Mouse (Mus musculus) CH12F3 (cell line): ENCODE measurements around the gene Baz1a.
"Not testable (repeated sequence)": the region's sequence is repeated elsewhere in the genome, so short reads cannot be mapped to it uniquely, and the experiment has no call there.

Experiments
- in situ Hi-C: fragments of 300-500 bp; cut with MboI; formaldehyde crosslinking; loops from 2 replicates; pipeline ENCODE4 v1.14.3; 2020; ENCODE audit warnings: low sequenced_read_pairs

Baz1a gene

GRCm38 (mm10) chr12:55007361-55008008, 6.7 kb downstream of the Baz1a start:
- in situ Hi-C loops: no loop called here

GRCm38 (mm10) chr12:55006071-55006470, 8.1 kb downstream of the Baz1a start:
- in situ Hi-C loops: no loop called here

GRCm38 (mm10) chr12:55004396-55004795, 9.8 kb downstream of the Baz1a start:
- in situ Hi-C loops: no loop called here

GRCm38 (mm10) chr12:55003843-55004242, 10.3 kb downstream of the Baz1a start:
- in situ Hi-C loops: no loop called here

- in situ Hi-C loops: not testable (repeated sequence)
Observed at GRCm38 (mm10) chr12:55002532-55002931, 11.6 kb downstream of the Baz1a start.

GRCm38 (mm10) chr12:54999016-54999690, 15.0 kb downstream of the Baz1a start:
- in situ Hi-C loops: no loop called here

GRCm38 (mm10) chr12:54998411-54998810, 15.7 kb downstream of the Baz1a start:
- in situ Hi-C loops: no loop called here

GRCm38 (mm10) chr12:54996979-54997474, 17.1 kb downstream of the Baz1a start:
- in situ Hi-C loops: no loop called here

GRCm38 (mm10) chr12:54995965-54996364, 18.2 kb downstream of the Baz1a start:
- in situ Hi-C loops: no loop called here

- in situ Hi-C loops: no loop called here
Observed at GRCm38 (mm10) chr12:54994418-54994817, 19.7 kb downstream of the Baz1a start.

- in situ Hi-C loops: no loop called here
Observed at GRCm38 (mm10) chr12:54994068-54994386, 20.1 kb downstream of the Baz1a start.

- in situ Hi-C loops: no loop called here
Observed at GRCm38 (mm10) chr12:54993246-54994067, 20.7 kb downstream of the Baz1a start.

GRCm38 (mm10) chr12:54992814-54993213, 21.3 kb downstream of the Baz1a start:
- in situ Hi-C loops: no loop called here

- in situ Hi-C loops: no loop called here
Observed at GRCm38 (mm10) chr12:54988323-54988850, 25.8 kb downstream of the Baz1a start.

- in situ Hi-C loops: no loop called here
Observed at GRCm38 (mm10) chr12:54987156-54987555, 27.0 kb downstream of the Baz1a start.

- in situ Hi-C loops: no loop called here
Observed at GRCm38 (mm10) chr12:54986052-54986717, 28.0 kb downstream of the Baz1a start, which contains the start of gene Gm20403. Gm20403 (minus strand) TSS chr12:54986529.

GRCm38 (mm10) chr12:54985257-54986051, 28.7 kb downstream of the Baz1a start:
- in situ Hi-C loops: no loop called here

GRCm38 (mm10) chr12:54984701-54985256, 29.4 kb downstream of the Baz1a start:
- in situ Hi-C loops: no loop called here

GRCm38 (mm10) chr12:54982935-54983715, 31.0 kb downstream of the Baz1a start:
- in situ Hi-C loops: no loop called here
